Mouse (Mus musculus) myocyte (in vitro differentiated cells): ENCODE measurements around the gene Glrx5.

Experiments used
- CEBPB ChIP-seq: IDR thresholded peaks from 2 replicates; pipeline ENCODE4 v1.6.1; 2011; ENCODE audit warnings: mild to moderate bottlenecking, moderate library complexity; ENCODE audit not compliant: poor library complexity, insufficient read depth, severe bottlenecking
- E2F4 ChIP-seq: IDR thresholded peaks from one replicate; pipeline ENCODE4 v1.6.1; 2011; ENCODE audit warnings: mild to moderate bottlenecking, control low read depth, moderate library complexity; ENCODE audit not compliant: insufficient read depth
- MYOD1 ChIP-seq, 3 experiments: IDR thresholded peaks; one replicate each; pipeline ENCODE4 v1.6.1; 2011; ENCODE audit warnings: control low read depth in 2 of 3, low read depth in 2 of 3, mild to moderate bottlenecking in 2 of 3, moderate library complexity in 1 of 3; ENCODE audit not compliant: insufficient read length in 2 of 3, control insufficient read depth in 1 of 3
- MYOG ChIP-seq, 3 experiments: IDR thresholded peaks; one replicate each; pipeline ENCODE4 v1.6.1; 2011; ENCODE audit warnings: control low read depth in 2 of 3, low read depth in 2 of 3, mild to moderate bottlenecking in 2 of 3; ENCODE audit not compliant: insufficient read length in 2 of 3, control insufficient read depth in 1 of 3, insufficient read depth in 1 of 3
- POLR2A ChIP-seq: IDR thresholded peaks from one replicate; pipeline ENCODE4 v1.6.1; 2011; ENCODE audit warnings: low read depth, mild to moderate bottlenecking, control low read depth, moderate library complexity; ENCODE audit not compliant: insufficient read length
- POLR2AphosphoS2 ChIP-seq: IDR thresholded peaks from one replicate; pipeline ENCODE4 v1.6.1; 2011; ENCODE audit warnings: low read depth, control low read depth; ENCODE audit not compliant: insufficient read length
- REST ChIP-seq: IDR thresholded peaks from one replicate; pipeline ENCODE4 v1.6.1; 2011; ENCODE audit warnings: mild to moderate bottlenecking, control low read depth, moderate library complexity; ENCODE audit not compliant: insufficient read depth, insufficient read length
- TCF12 ChIP-seq: IDR thresholded peaks from one replicate; pipeline ENCODE4 v1.6.1; 2011; ENCODE audit warnings: mild to moderate bottlenecking, control low read depth; ENCODE audit not compliant: poor library complexity, insufficient read depth, severe bottlenecking
- USF1 ChIP-seq: IDR thresholded peaks from one replicate; pipeline ENCODE4 v1.6.1; 2011; ENCODE audit warnings: low read depth, mild to moderate bottlenecking, control low read depth, moderate library complexity

DNA sequence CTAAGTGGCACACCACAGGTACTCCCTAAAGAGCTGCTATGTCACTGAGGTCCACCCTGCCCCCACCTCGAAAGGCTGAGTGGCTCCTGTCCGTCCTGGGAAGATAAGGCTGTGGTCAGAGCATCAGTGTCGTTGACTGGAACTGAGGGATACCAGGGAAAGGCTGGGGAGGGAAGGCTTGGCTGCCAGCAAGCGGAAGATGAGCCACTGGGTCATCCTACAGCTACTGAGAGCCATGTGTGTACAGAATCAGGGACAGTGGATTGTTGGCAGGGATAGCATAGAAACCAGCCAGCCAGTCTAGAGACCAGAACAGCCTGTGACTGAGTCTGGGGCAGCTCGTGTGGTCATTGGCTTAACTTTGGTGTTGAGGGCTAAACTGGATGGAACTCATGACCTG lies 51.7 kb downstream of the Glrx5 start:
- no peak for TF ChIP-seq POLR2A
- no peak for TF ChIP-seq POLR2AphosphoS2
- TF ChIP-seq USF1, result no peak
- TF ChIP-seq MYOD1 (IDR thresholded peaks at IDR 0.05; ENCODE audit: control insufficient read depth in 1 of 3, insufficient read length in 2 of 3, low read depth in 2 of 3), result no peak
- no peak for TF ChIP-seq E2F4
- no peak for TF ChIP-seq CEBPB
- TF ChIP-seq REST, result no peak
- TF ChIP-seq TCF12, result no peak
- no peak for TF ChIP-seq MYOG (IDR thresholded peaks at IDR 0.05; ENCODE audit: control insufficient read depth in 1 of 3, insufficient read depth in 1 of 3, insufficient read length in 2 of 3, low read depth in 2 of 3)
